Mouse (Mus musculus): ENCODE results near the gene 4930402H24Rik.

The 4930402H24Rik gene

DNA sequence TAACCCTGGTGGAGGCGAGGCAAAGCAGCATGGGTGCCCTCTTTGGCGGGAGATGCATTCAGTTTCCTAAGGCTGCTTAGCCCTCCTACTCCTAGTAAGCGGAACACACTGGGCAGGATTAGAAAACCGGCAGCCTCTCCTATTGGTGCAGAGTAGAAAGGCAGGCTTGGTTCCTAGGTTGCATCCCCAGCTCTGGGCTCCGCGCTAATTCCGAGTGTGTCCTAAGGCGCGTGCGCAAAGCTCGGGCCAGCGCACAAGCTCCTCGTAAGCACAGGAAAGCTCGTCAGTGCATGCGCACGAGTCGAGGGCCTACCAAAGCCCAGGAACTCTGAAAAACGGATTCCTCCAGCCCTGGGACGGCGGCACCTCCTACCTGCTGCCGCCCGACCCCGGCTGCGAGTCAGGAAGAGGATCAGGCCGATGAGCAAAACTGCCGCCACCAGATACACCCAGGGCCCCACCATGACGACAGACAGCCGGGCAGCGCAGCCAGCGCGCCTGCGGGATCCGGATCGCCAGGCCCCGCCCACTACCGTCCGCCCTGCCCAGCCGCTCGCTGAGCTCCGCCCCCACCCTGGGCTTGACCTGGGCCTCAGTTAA lies 242.0 kb downstream of the 4930402H24Rik start, which contains the start of gene Ddrgk1:
TSS of gene Ddrgk1 (minus strand) at position 558 of the 600 bp plus-strand sequence.
- in situ Hi-C loops (cut with MseI, MboI) = no loop called here

DNA sequence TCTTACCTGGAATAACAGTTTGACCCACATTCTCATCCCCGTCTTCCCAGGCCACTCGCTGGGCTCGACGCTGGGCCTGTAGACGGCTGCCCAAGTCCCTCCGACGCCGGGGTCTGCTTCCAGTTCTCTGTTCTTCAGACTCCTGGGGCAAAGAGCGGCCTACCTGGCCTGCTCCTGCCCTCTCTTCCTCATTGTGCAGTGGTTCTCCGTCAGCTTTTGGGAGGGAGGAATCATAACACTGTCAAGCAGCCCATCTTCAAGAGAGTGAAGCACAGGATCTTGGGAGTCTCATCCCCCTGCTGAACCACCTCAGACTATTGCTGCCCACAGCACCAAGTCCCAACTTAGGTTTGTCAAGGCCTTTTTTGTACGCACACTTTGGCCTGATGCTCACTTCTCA lies 242.9 kb downstream of the 4930402H24Rik start:
- in situ Hi-C loops (cut with MseI, MboI) = no loop called here

DNA sequence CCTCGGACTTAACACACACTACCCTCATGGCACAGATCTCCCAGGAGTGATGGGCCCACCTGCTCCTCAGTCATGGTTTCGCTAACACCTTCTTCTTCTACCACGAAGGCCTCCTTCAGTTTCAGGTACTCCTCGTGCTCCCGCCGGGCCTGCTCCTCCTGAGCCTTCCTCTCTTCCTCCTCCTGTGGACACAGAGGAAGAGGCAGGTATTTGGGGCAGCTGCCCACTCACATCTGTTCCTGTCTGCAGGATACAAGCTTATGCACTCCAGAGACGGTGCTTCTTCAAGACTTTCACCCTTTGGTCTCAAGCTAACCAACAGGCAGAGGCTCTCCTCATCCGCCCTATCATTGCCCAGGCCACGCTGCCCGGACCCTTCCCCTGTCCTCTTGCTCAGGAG lies 247.7 kb downstream of the 4930402H24Rik start:
- in situ Hi-C loops (cut with MseI, MboI) = no loop called here

DNA sequence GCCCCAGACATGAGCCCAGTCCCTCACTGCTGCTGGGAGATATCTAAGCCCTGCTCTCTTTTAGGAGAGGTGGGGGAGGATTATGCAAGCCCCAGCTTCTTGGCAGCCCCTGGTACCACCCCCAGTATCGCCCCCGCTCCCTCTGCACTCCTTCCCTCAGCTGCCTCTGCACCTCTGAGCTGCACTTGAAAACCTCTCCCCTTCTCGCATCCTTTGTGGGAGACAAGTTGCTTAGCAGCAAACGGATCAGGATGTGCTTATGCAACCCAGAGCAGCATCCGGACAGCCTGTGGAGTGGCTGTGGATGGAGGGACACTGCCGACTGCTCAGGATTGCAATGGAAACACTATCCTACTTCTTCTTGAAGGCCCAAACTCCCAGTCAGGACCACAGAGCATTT lies 248.7 kb downstream of the 4930402H24Rik start:
- in situ Hi-C loops (cut with MseI, MboI) = no loop called here

DNA sequence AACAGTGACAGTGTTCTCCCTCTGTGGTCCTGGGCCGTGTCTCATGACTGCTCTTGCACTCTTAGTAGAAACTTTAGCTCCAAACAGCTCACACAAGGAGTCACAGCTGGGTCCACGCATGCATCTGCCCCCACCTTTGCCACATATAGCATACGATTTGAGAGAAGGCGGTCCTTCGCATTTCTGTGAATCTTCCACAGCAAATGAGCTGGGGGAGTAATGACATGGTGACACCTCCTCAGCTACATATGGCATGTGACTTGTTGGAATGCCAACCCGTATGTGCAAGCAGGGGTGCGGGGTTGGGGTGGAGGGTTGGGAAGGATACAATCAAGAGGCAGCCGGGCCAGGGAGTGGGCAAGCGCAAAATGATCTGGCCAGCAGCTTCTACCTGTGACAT lies 249.7 kb downstream of the 4930402H24Rik start:
- in situ Hi-C loops (cut with MseI, MboI) = no loop called here

Measured in mouse trophoblast stem cell (cell line).